Mouse (Mus musculus): ENCODE data around the gene Dclk1. TPM values are rescaled to one million over a fixed set of nuclear protein-coding genes. Genes with fewer than 3 reads are reported as not detected.

Dclk1 gene
- polyA plus RNA-seq, 1 experiment from 2014 or later, result 44.8 TPM

- DNase-seq (ENCODE audit: low spot score), result no peak
- Histone ChIP-seq H3K27me3 (replicated peaks; ENCODE audit: low read depth, poor library complexity, severe bottlenecking) (no peaks in the 10 kb centered on the region), H3K27ac (replicated peaks) (no peak overlapping the region), H3K4me1 (no peaks in the 10 kb centered on the region), H3K36me3 (replicated peaks) (no peaks in the 10 kb centered on the region), H3K4me3 (no peak overlapping the region), H3K9me3 (no peaks in the 10 kb centered on the region)
- WGBS, result 73% methylated on average over 7 of the region's 7 CpGs
Measured at GRCm38 (mm10) chr3:55307553-55308177, 65.5 kb downstream of the Dclk1 start.

GRCm38 (mm10) chr3:55309961-55310360 is 67.8 kb downstream of the Dclk1 start:
- Histone ChIP-seq H3K4me1 (no peaks in the 10 kb centered on the region), H3K9me3 (no peaks in the 10 kb centered on the region), H3K36me3 (replicated peaks) (no peaks in the 10 kb centered on the region), H3K27me3 (replicated peaks; ENCODE audit: low read depth, poor library complexity, severe bottlenecking) (no peaks in the 10 kb centered on the region), H3K4me3 (no peak overlapping the region), H3K27ac (replicated peaks) (no peak overlapping the region)
- 74% methylated on average over 8 of the region's 8 CpGs for WGBS
- DNase-seq (ENCODE audit: low spot score), result no peak

- H3K4me3 ChIP-seq, result no peak overlapping the region
- no peaks in the 10 kb centered on the region for H3K9me3 ChIP-seq
- H3K27me3 ChIP-seq (replicated peaks; ENCODE audit: low read depth, poor library complexity, severe bottlenecking), result no peaks in the 10 kb centered on the region
- no peak for DNase-seq (ENCODE audit: low spot score)
- 91% methylated on average over 8 of the region's 8 CpGs for WGBS
- no peaks in the 10 kb centered on the region for H3K36me3 ChIP-seq (replicated peaks)
- no peak overlapping the region for H3K27ac ChIP-seq (replicated peaks)
- no peaks in the 10 kb centered on the region for H3K4me1 ChIP-seq
Measured at GRCm38 (mm10) chr3:55315827-55316226, 73.7 kb downstream of the Dclk1 start.

- H3K27me3 ChIP-seq (replicated peaks; ENCODE audit: low read depth, poor library complexity, severe bottlenecking), result no peaks in the 10 kb centered on the region
- DNase-seq (ENCODE audit: low spot score), result no peak
- 88% methylated on average over 1 of the region's 1 CpGs for WGBS
- no peak overlapping the region for H3K4me3 ChIP-seq
- no peak overlapping the region for H3K27ac ChIP-seq (replicated peaks)
- H3K36me3 ChIP-seq (replicated peaks), result no peaks in the 10 kb centered on the region
- no peaks in the 10 kb centered on the region for H3K4me1 ChIP-seq
- H3K9me3 ChIP-seq, result no peaks in the 10 kb centered on the region
Measured at GRCm38 (mm10) chr3:55318021-55318420, 75.9 kb downstream of the Dclk1 start.

GRCm38 (mm10) chr3:55320572-55320971 is 78.4 kb downstream of the Dclk1 start:
- no peak overlapping the region for H3K4me3 ChIP-seq
- no peaks in the 10 kb centered on the region for H3K4me1 ChIP-seq
- DNase-seq (ENCODE audit: low spot score), result no peak
- H3K9me3 ChIP-seq, result no peaks in the 10 kb centered on the region
- 90% methylated on average over 3 of the region's 3 CpGs for WGBS
- no peaks in the 10 kb centered on the region for H3K36me3 ChIP-seq (replicated peaks)
- H3K27ac ChIP-seq (replicated peaks), result no peak overlapping the region
- no peaks in the 10 kb centered on the region for H3K27me3 ChIP-seq (replicated peaks; ENCODE audit: low read depth, poor library complexity, severe bottlenecking)

GRCm38 (mm10) chr3:55324029-55324428 is 81.9 kb downstream of the Dclk1 start:
- no peak overlapping the region for H3K4me3 ChIP-seq
- no peak overlapping the region for H3K27ac ChIP-seq (replicated peaks)
- WGBS, result 54% methylated on average over 1 of the region's 1 CpGs
- no peaks in the 10 kb centered on the region for H3K36me3 ChIP-seq (replicated peaks)
- H3K27me3 ChIP-seq (replicated peaks; ENCODE audit: low read depth, poor library complexity, severe bottlenecking), result no peaks in the 10 kb centered on the region
- H3K9me3 ChIP-seq, result no peaks in the 10 kb centered on the region; the same call in 1 of the 2 replicates
- no peak for DNase-seq (ENCODE audit: low spot score)
- no peaks in the 10 kb centered on the region for H3K4me1 ChIP-seq

DNA sequence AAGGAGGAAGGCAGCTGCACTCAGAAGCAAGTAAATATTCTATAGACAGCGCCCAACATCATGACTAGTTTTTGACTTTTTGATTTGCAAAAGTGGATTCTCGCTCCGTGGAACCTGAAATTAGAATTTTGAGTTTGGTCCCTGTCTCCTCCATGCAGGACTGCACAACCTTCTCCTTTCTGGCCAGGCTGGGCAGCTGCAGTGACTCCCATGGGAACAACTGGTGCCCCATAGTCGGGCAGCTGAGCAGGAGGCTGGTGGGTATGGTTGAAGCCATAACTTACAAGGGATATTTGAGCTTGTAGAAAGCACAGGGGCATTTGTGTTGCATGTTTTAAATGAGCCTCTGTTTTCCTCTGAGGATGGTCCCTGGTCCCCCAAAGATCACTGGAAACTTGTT is 88.3 kb downstream of the Dclk1 start:
- Histone ChIP-seq H3K27me3 (replicated peaks; ENCODE audit: low read depth, poor library complexity, severe bottlenecking) (no peaks in the 10 kb centered on the region), H3K4me3 (no peak overlapping the region), H3K9me3 (peaks cover 6% of the 10 kb centered on the region), H3K4me1 (no peaks in the 10 kb centered on the region), H3K36me3 (replicated peaks) (no peaks in the 10 kb centered on the region; the same call in 1 of the 2 replicates), H3K27ac (replicated peaks) (no peak overlapping the region)
- no peak for DNase-seq (ENCODE audit: low spot score)
- WGBS, result 90% methylated on average over 4 of the region's 4 CpGs

DNA sequence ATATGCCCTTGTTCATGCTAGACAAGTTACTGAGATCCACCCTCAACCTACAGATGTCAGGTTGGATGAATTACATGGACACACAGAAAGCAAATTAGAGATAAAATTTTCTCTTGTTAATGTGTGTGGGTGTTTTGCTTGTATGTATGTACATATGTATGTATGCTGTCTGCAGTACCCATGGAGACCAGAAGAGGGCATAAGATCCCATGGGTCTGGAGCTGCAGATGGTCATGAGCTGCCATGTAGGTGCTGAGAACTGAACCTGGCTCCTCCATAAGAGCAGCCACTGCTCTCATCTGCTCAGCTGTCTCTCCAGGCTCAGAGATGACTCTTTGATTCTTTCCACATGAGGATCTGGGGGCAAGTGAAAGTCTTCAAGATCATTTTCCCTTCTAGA is 89.5 kb downstream of the Dclk1 start:
- no peak overlapping the region for H3K4me3 ChIP-seq
- peaks cover 6% of the 10 kb centered on the region; the same call in 1 of the 2 replicates for H3K9me3 ChIP-seq
- H3K27me3 ChIP-seq (replicated peaks; ENCODE audit: low read depth, poor library complexity, severe bottlenecking), result no peaks in the 10 kb centered on the region
- H3K36me3 ChIP-seq (replicated peaks), result no peaks in the 10 kb centered on the region; the same call in 1 of the 2 replicates
- no peak overlapping the region for H3K27ac ChIP-seq (replicated peaks)
- no peaks in the 10 kb centered on the region for H3K4me1 ChIP-seq
- no peak for DNase-seq (ENCODE audit: low spot score)

DNA sequence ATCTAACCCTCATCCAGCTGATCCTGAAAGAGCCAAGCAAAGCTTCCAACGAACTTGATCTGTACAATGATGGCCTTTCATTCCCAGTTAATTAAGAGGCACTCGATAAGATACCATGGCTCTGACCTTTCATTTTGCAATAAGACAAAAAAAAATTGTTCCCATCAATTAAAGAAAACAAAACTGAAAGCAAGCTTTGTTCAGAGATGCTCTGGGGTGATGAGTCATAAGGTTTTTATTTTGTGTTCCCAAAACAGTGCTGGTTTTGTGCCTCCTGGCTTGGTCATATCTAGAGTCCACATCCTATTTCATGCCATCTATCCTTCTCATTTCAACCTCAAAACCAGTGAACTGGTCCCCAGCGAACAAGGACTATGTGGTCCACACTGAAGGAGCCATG is 91.3 kb downstream of the Dclk1 start:
- H3K27ac ChIP-seq (replicated peaks), result no peak overlapping the region
- H3K36me3 ChIP-seq (replicated peaks), result no peaks in the 10 kb centered on the region; the same call in 1 of the 2 replicates
- no peak for DNase-seq (ENCODE audit: low spot score)
- H3K27me3 ChIP-seq (replicated peaks; ENCODE audit: low read depth, poor library complexity, severe bottlenecking), result no peaks in the 10 kb centered on the region
- 75% methylated on average over 3 of the region's 3 CpGs for WGBS
- no peak overlapping the region for H3K4me3 ChIP-seq
- no peaks in the 10 kb centered on the region for H3K4me1 ChIP-seq
- peaks cover 6% of the 10 kb centered on the region; the same call in 1 of the 2 replicates for H3K9me3 ChIP-seq

GRCm38 (mm10) chr3:55336895-55337294 is 94.7 kb downstream of the Dclk1 start:
- Histone ChIP-seq H3K9me3 (no peaks in the 10 kb centered on the region; the same call in 1 of the 2 replicates), H3K4me3 (no peak overlapping the region), H3K27ac (replicated peaks) (no peak overlapping the region), H3K27me3 (replicated peaks; ENCODE audit: low read depth, poor library complexity, severe bottlenecking) (no peaks in the 10 kb centered on the region), H3K36me3 (replicated peaks) (no peaks in the 10 kb centered on the region; the same call in 1 of the 2 replicates), H3K4me1 (no peaks in the 10 kb centered on the region)
- WGBS, result 92% methylated on average over 11 of the region's 11 CpGs
- no peak for DNase-seq (ENCODE audit: low spot score)

GRCm38 (mm10) chr3:55337671-55338070 is 95.5 kb downstream of the Dclk1 start:
- H3K27ac ChIP-seq (replicated peaks), result no peak overlapping the region
- H3K9me3 ChIP-seq, result no peaks in the 10 kb centered on the region
- H3K27me3 ChIP-seq (replicated peaks; ENCODE audit: low read depth, poor library complexity, severe bottlenecking), result no peaks in the 10 kb centered on the region
- no peaks in the 10 kb centered on the region for H3K4me1 ChIP-seq
- H3K4me3 ChIP-seq, result no peak overlapping the region
- no peaks in the 10 kb centered on the region for H3K36me3 ChIP-seq (replicated peaks)
- 90% methylated on average over 7 of the region's 7 CpGs for WGBS
- no peak for DNase-seq (ENCODE audit: low spot score)

GRCm38 (mm10) chr3:55342445-55342844 is 100.3 kb downstream of the Dclk1 start:
- 87% methylated on average over 4 of the region's 4 CpGs for WGBS
- DNase-seq (ENCODE audit: low spot score), result no peak
- Histone ChIP-seq H3K36me3 (replicated peaks) (no peaks in the 10 kb centered on the region), H3K4me3 (no peak overlapping the region), H3K27me3 (replicated peaks; ENCODE audit: low read depth, poor library complexity, severe bottlenecking) (no peaks in the 10 kb centered on the region), H3K27ac (replicated peaks) (no peak overlapping the region), H3K4me1 (peaks cover 5% of the 10 kb centered on the region), H3K9me3 (no peaks in the 10 kb centered on the region)

- peak overlapping the region; percentile 20; the same call in 1 of the 2 replicates for H3K4me3 ChIP-seq
- no peaks in the 10 kb centered on the region for H3K27me3 ChIP-seq (replicated peaks; ENCODE audit: low read depth, poor library complexity, severe bottlenecking)
- DNase-seq (ENCODE audit: low spot score), result peak; percentile 34
- no peaks in the 10 kb centered on the region for H3K36me3 ChIP-seq (replicated peaks)
- H3K9me3 ChIP-seq, result no peaks in the 10 kb centered on the region
- 32% methylated on average over 16 of the region's 16 CpGs for WGBS
- peaks cover 35% of the 10 kb centered on the region for H3K4me1 ChIP-seq
- H3K27ac ChIP-seq (replicated peaks), result peak overlapping the region; percentile 55
Measured at GRCm38 (mm10) chr3:55347371-55348025, 105.3 kb downstream of the Dclk1 start.

All from embryonic facial prominence, embryonic 10.5 days (tissue).